Mouse (Mus musculus) midbrain, embryonic 16.5 days (tissue): ENCODE measurements around the gene Alpk1. TPM values are rescaled to one million over a fixed set of nuclear protein-coding genes. Genes with fewer than 3 reads are reported as not detected.

Source experiments
- ATAC-seq: fragments of 200-750 bp; cut with Nextera tagmentation; 2 replicates; pipeline ENCODE4 v1.8.0; 2017; ENCODE audit warnings: moderate TSS enrichment
- H3K27ac ChIP-seq: fragments of 300-500 bp; sonication (generic); 2 replicates; pipeline ENCODE4 v1.5.1; 2014; ENCODE audit warnings: mild to moderate bottlenecking, low read length, mixed read lengths
- H3K27me3 ChIP-seq: fragments of 300-500 bp; sonication (generic); 2 replicates; pipeline ENCODE4 v1.6.1; 2014; ENCODE audit warnings: low read depth, low read length, mixed read lengths; ENCODE audit not compliant: control insufficient read depth, insufficient read depth
- H3K36me3 ChIP-seq: fragments of 300-500 bp; sonication (generic); 2 replicates; pipeline ENCODE4 v1.6.1; 2014; ENCODE audit warnings: mild to moderate bottlenecking, low read length, moderate library complexity, mixed read lengths; ENCODE audit not compliant: control insufficient read depth, insufficient read depth
- H3K4me1 ChIP-seq: fragments of 300-500 bp; sonication (generic); 2 replicates; pipeline ENCODE4 v1.6.1; 2014; ENCODE audit warnings: mild to moderate bottlenecking, low read length, mixed read lengths; ENCODE audit not compliant: control insufficient read depth, insufficient read depth
- H3K4me2 ChIP-seq: fragments of 300-500 bp; sonication (generic); 2 replicates; pipeline ENCODE4 v1.6.1; 2014; ENCODE audit warnings: mild to moderate bottlenecking, low read length, mixed read lengths
- H3K4me3 ChIP-seq: fragments of 300-500 bp; sonication (generic); 2 replicates; pipeline ENCODE4 v1.5.1; 2014; ENCODE audit warnings: low read depth, mild to moderate bottlenecking, low read length, moderate library complexity, mixed read lengths
- H3K9ac ChIP-seq: fragments of 300-500 bp; sonication (generic); 2 replicates; pipeline ENCODE4 v1.6.1; 2014; ENCODE audit warnings: low read depth, low read length, mixed read lengths
- H3K9me3 ChIP-seq: fragments of 300-500 bp; sonication (generic); replicated peaks from 2 replicates; pipeline ENCODE4 v1.6.1; 2014; ENCODE audit warnings: mild to moderate bottlenecking, low read length, mixed read lengths; ENCODE audit not compliant: control insufficient read depth, poor library complexity, severe bottlenecking
- WGBS: fragments of 180-500 bp; shearing (Covaris S2); extraction: QIAGEN DNeasy Blood & Tissue Kit; methylation state at CpG from one replicate; pipeline ENCODE4 v1.1.7; 2014; 5-methylcytosine and 5-hydroxymethylcytosine counted together
- polyA plus RNA-seq: library from polyadenylated mRNA; unstranded; fragments of >200 nt; fragmentation: Nextera tagmentation; extraction: Ambion mirVana; gene quantifications from 2 replicates; pipeline ENCODE4 v1.2.1, GENCODE M21; 2015

The Alpk1 gene
- polyA plus RNA-seq, 1 experiment from 2014 or later = 0.38 TPM

DNA sequence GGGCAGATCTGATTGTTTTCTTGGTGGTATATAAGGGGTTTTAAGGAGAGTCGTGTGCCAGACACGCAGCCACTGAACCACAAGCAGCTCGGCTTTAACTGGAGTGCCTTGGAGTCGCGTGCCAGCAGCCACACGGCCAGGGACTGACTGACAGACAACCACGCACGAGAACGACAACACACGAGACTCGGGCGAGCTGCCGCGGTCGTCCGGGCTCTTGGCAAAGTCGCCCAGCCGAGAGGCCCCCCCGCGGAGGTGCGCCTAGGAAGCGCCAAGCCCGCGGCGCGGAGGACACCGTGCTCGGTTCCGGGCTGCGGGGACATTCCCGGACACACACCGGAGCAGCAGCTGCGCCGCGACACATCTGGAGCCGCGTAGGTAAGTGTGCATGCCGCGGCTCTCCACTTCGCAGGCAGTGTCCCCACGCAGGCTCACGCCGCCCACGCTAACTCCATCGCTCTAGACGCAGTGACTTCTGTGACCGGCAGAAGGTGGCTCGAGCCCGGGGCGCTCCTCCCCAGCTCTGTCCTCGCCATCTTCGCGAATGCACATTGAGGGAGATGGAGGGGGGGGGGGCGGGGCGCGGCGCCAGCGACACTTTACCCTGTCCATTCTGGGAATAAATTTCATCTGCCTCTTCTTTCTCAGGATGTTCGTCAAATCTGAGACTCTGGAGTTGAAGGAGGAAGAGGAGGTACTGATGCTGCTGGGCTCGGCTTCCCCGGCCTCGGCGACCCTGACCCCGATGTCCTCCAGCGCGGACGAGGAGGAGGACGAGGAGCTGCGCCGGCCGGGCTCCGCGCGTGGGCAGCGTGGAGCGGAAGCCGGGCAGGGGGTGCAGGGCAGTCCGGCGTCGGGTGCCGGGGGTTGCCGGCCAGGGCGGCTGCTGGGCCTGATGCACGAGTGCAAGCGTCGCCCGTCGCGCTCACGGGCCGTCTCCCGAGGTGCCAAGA lies 147.0 kb downstream of the Alpk1 start, which contains the start of gene Neurog2:
Gene Neurog2 (plus strand): TSS at position 56 of the 953 bp plus-strand sequence.
- WGBS = under 1% methylated on average over 90 of the region's 92 CpGs
- Histone ChIP-seq H3K4me3 (peak within 1 kb of the TSS; percentile 46), H3K9ac (peak within 1 kb of the TSS; percentile 60), H3K27me3 (peaks cover 35% of the 10 kb centered on the region), H3K9me3 (no peaks in the 10 kb centered on the region), H3K4me2 (peak within 1 kb of the TSS; percentile 91), H3K36me3 (no peaks in the 10 kb centered on the region), H3K27ac (peak within 1 kb of the TSS; percentile 69), H3K4me1 (peaks cover 23% of the 10 kb centered on the region)
- peak; percentile 44 for ATAC-seq

DNA sequence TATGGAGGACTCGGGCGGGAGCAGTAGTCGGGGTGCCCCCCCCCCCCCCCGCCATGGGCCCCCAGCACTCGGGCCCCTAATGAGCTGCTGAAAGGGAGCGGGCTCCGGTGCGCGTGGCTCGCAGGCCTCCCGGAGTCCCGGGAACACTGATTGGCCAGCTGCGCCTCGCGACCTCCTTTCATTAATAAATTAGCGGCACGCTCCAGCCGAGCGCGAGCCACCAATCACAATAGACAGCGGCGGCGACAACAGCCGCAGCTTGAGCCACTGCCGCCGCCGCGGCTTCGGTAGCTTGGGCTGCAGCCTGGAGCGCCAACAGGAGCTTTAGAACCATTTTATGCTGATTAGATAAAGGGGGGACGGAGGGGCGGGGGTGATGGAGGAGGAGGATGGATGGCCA lies 147.8 kb downstream of the Alpk1 start:
- under 1% methylated on average over 31 of the region's 32 CpGs for WGBS
- Histone ChIP-seq H3K9ac (peak overlapping the region; percentile 60), H3K27me3 (peaks cover 30% of the 10 kb centered on the region), H3K36me3 (no peaks in the 10 kb centered on the region), H3K27ac (peak overlapping the region; percentile 69; the same call in 1 of the 2 replicates), H3K9me3 (no peaks in the 10 kb centered on the region), H3K4me2 (peak overlapping the region; percentile 91), H3K4me1 (peaks cover 23% of the 10 kb centered on the region), H3K4me3 (peak overlapping the region; percentile 46)
- ATAC-seq = peak; percentile 70

DNA sequence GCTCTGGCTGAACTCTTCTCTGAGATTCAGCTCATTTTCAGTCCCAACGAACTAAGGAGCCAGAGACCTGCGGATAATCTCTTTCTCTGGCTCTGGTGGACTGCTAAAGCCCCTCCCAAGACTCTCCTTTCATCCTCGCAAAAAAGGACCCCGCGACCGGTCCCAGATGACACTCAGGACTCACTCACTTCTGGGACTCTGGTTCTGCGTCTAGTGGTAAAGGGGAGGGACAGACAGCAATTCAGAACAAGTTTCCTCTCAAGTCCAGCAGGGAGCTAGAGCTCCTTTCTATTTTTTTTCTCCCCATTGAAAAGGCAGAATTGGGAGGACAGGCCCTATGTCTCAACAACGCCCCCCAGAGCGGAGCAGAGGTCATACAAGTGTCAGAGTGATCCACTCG lies 148.7 kb downstream of the Alpk1 start:
- no peak for ATAC-seq
- Histone ChIP-seq H3K4me1 (peaks cover 23% of the 10 kb centered on the region), H3K9me3 (no peaks in the 10 kb centered on the region), H3K4me2 (peak overlapping the region; percentile 91; the same call in 1 of the 2 replicates), H3K27ac (no peak overlapping the region), H3K27me3 (peaks cover 28% of the 10 kb centered on the region), H3K4me3 (no peak overlapping the region), H3K9ac (no peak overlapping the region), H3K36me3 (no peaks in the 10 kb centered on the region)
- WGBS = 0% methylated on average over 10 of the region's 10 CpGs

DNA sequence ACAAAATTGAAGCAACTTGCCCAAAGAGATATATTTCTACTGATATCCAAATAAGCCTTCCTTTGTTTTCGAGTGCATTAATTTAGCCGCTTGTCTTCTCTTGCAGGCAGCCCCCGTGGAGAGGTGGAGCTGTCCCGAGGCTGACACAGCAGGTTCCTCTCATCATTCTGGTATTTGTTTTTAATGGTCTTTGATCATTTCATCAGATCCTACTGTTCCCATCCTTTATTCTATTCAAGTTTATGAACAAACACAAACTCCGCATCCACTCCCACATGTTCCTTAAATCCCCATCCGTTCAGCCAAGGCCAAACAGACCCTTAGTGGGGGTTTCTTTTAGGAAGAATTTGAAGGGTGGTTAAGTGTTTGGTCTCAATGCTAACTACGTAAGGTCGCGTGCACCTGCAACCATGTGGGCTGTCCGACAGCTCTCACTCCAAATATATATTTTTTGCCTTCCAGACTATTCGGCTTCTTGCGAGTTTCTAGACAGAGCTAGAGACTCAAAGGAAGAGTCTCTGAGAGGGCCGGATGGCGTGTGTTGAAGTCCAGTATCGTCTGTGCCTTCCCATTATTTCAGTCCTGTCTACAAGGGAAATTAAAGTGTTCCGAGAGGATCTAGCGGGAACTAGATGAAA lies 149.5 kb downstream of the Alpk1 start:
- Histone ChIP-seq H3K9ac (no peak overlapping the region), H3K4me1 (peaks cover 23% of the 10 kb centered on the region), H3K9me3 (no peaks in the 10 kb centered on the region), H3K36me3 (no peaks in the 10 kb centered on the region), H3K27ac (no peak overlapping the region), H3K4me2 (no peak overlapping the region), H3K4me3 (no peak overlapping the region; the same call in 1 of the 2 replicates), H3K27me3 (peaks cover 33% of the 10 kb centered on the region)
- 4% methylated on average over 17 of the region's 17 CpGs for WGBS
- ATAC-seq = no peak

DNA sequence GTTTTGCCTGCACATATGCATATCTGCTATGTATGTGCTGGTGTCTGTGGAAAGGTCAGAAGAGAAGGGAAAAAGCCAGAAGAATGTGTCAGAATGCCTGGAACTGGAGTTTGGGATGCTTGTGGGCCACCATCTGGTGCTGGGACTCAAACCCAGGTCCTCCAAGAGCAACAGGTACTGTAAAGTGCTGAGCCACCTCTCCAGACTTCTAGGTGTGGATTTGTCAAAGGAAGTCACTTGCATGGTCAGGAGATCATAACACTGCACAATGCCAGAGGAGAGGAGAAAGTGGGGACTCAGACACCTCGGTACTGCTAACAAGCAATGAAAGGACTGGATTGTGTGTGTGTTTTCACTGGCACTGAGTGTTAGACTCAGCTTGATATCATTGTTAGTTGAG lies 150.1 kb downstream of the Alpk1 start:
- H3K36me3 ChIP-seq = no peaks in the 10 kb centered on the region
- no peak for ATAC-seq

DNA sequence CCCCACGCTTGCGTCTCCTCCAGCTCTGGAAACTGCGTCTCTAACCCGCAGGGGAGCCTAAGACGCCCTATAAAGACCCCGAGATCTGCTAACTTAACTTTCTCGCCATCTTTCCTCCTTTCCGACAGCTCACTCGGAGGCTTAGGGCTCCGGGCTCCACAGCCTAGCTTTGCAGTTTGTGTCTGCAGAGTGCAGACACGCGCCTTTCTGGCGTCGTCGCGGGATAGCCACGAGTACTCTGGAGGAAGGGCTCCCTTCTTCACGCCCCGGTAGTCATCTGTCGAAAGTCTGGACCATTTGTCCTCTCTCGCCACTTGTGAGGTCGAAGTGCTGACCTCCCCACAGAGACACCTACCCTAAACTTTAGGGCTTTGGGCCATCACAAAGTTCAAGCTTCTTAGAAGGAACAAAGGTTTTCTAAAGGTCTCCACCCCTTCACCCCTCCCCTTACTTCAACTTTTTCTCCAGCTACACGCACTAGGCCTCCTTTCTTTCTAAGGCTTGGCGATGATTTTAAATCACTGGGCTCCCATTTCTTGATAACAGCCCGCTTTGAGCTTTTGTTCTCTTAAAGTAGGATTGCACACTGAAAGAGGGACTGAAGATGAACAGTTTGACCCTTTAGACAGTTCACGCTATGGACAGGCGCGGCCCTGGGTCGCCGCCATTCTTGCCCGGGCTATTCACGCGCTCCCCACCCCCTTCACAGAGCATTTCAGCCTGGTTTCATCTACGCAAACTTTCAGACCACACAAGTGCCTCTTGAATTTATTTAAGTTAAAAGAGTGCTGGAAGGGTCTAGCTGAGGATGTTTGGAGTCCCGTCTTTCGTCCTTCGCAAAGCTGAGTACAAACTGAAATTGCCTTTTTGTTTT lies 151.8 kb downstream of the Alpk1 start:
- peaks cover 20% of the 10 kb centered on the region for H3K4me1 ChIP-seq
- no peaks in the 10 kb centered on the region for H3K36me3 ChIP-seq
- no peak overlapping the region for H3K9ac ChIP-seq
- no peak overlapping the region for H3K27ac ChIP-seq
- no peak for ATAC-seq
- no peaks in the 10 kb centered on the region for H3K9me3 ChIP-seq
- H3K27me3 ChIP-seq = peaks cover 32% of the 10 kb centered on the region
- H3K4me3 ChIP-seq = no peak overlapping the region
- 3% methylated on average over 37 of the region's 37 CpGs for WGBS
- H3K4me2 ChIP-seq = peak overlapping the region; percentile 34

More for the DNA sequence above, 150.1 kb downstream of the Alpk1 start:
- H3K4me2 ChIP-seq = no peak overlapping the region
- no peak overlapping the region for H3K4me3 ChIP-seq
- 14% methylated on average over 1 of the region's 1 CpGs for WGBS
- H3K27ac ChIP-seq = no peak overlapping the region
- H3K27me3 ChIP-seq = peaks cover 33% of the 10 kb centered on the region
- H3K9me3 ChIP-seq = no peaks in the 10 kb centered on the region
- peaks cover 27% of the 10 kb centered on the region for H3K4me1 ChIP-seq
- H3K9ac ChIP-seq = no peak overlapping the region

DNA sequence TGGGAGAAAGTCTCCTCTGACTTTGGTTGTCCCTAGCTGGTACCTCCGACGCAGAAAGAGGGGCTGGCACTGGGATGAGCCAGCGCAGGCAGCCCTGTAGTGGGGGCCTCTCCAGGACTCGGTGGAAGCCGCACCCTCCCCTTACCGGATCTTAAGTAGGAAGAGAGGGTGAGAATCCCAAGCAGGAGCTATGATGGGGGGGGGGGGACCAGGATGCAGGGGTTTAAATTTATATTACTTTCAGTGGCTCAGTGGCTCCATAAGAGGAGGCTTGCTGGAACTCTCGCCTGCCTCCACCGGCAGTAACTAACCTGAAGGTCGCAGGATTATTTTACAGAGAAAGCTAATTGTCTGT lies 152.4 kb downstream of the Alpk1 start:
- no peak overlapping the region for H3K4me3 ChIP-seq
- H3K27me3 ChIP-seq = peaks cover 37% of the 10 kb centered on the region
- H3K4me2 ChIP-seq = peak overlapping the region; percentile 34

DNA sequence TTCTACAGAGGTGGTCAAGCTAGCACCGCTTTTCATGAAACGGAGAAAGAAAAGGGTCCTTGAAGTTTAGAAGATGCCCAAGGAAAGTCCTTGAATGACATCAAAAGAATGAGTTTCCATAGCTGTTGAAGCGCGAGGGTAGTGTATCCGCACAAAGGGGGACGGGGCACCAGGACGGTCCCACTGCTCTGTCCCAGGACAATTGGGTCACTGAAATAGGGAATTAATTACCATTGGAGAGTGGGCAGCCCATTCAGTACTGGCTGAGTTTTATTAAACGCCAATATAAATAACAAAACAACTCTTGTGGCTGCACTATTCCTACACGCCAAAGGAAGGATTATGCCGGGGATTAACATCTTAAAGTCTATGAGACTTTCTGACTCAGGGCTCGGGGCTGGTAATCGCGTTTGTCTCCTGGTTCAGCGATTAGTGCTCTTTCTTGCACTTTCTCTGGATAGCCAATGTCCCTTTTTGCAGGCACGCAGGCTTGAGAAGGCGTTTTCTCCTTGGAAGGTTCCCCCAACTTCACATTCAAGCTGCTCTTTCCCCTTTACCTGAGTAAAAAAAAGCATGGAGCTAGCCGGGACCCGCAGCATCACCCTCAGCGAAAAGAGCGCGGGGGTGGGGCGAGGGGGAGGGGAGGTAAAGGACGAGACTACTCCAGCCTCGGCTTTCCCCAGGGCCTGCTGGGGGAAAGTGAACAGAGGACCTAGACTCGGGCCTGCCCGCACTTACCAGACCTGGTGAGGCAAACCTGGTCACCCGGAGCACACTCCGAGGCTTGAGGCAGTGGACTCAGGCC lies 153.0 kb downstream of the Alpk1 start:
- no peak for ATAC-seq
- Histone ChIP-seq H3K9ac (no peak overlapping the region), H3K27me3 (peaks cover 43% of the 10 kb centered on the region), H3K36me3 (no peaks in the 10 kb centered on the region), H3K4me3 (no peak overlapping the region), H3K27ac (no peak overlapping the region), H3K4me1 (peaks cover 9% of the 10 kb centered on the region), H3K9me3 (no peaks in the 10 kb centered on the region), H3K4me2 (0 out of 2 replicates have a peak overlapping the region, but pooled peaks have one; percentile 5)
- 2% methylated on average over 27 of the region's 28 CpGs for WGBS

More for the DNA sequence above, 152.4 kb downstream of the Alpk1 start:
- H3K9ac ChIP-seq = no peak overlapping the region
- ATAC-seq = no peak
- 0% methylated on average over 9 of the region's 9 CpGs for WGBS
- no peaks in the 10 kb centered on the region for H3K9me3 ChIP-seq
- no peaks in the 10 kb centered on the region for H3K36me3 ChIP-seq
- no peak overlapping the region for H3K27ac ChIP-seq
- H3K4me1 ChIP-seq = peaks cover 15% of the 10 kb centered on the region
